ENCODE assay signal across 8 mouse cellular contexts in genomic region chr10:61466873-61467272, GRCm38 (mm10). TPM values are rescaled to one million over a fixed set of nuclear protein-coding genes. Genes with fewer than 3 reads are reported as not detected.
DNase-seq lines count a peak whose midpoint lies in the region; ATAC-seq and TF ChIP-seq lines count a peak whose summit lies in the region.

No protein-coding gene starts in this region.

- DNase-seq in intestine, embryonic 14.5 days (ENCODE audit: low spot score), result peak; percentile 67
- peak; percentile 56 for DNase-seq in c-Kit-positive CD71-negative TER-119-negative erythroid progenitor cells, embryonic 14.5 days (ENCODE audit: low read depth)
- peak; percentile 85 for DNase-seq in hindbrain, postnatal 0 days (ENCODE audit: low spot score)
- no peak for DNase-seq in layer of hippocampus, adult 9-11 months
- no peak for DNase-seq in thymus, postnatal 4 days

- TF ChIP-seq POLR2A in ES-Bruce4 (IDR thresholded peaks at IDR 0.05; ENCODE audit: insufficient read depth, low read length), result no peak

- 22% methylated on average over 5 of the region's 5 CpGs for WGBS in intestine, embryonic 14.5 days
- WGBS in intestine, embryonic 16.5 days, result 26% methylated on average over 5 of the region's 5 CpGs
- WGBS in hindbrain, postnatal 0 days, result 20% methylated on average over 5 of the region's 5 CpGs
- 25% methylated on average over 5 of the region's 5 CpGs for WGBS in midbrain, embryonic 13.5 days

- H3K4me2 ChIP-seq in intestine, embryonic 14.5 days (ENCODE audit: low read length), result no peak overlapping the region
- no peak overlapping the region for H3K4me2 ChIP-seq in intestine, embryonic 16.5 days (ENCODE audit: low read depth, low read length)
- H3K4me2 ChIP-seq in hindbrain, postnatal 0 days (ENCODE audit: low read depth, low read length), result no peak overlapping the region
- H3K4me2 ChIP-seq in midbrain, embryonic 13.5 days (replicated peaks), result no peak overlapping the region

- no peak overlapping the region for H3K4me3 ChIP-seq in intestine, embryonic 14.5 days (ENCODE audit: low read depth, low read length)
- H3K4me3 ChIP-seq in intestine, embryonic 16.5 days (ENCODE audit: low read length), result no peak overlapping the region
- no peak overlapping the region for H3K4me3 ChIP-seq in ES-Bruce4 (ENCODE audit: low read depth, low read length)
- no peak overlapping the region for H3K4me3 ChIP-seq in hindbrain, postnatal 0 days (ENCODE audit: low read length)
- no peak overlapping the region for H3K4me3 ChIP-seq in midbrain, embryonic 13.5 days (replicated peaks)

- no peaks in the 10 kb centered on the region for H3K4me1 ChIP-seq in intestine, embryonic 14.5 days (replicated peaks; ENCODE audit: control insufficient read depth, insufficient read depth, low read length)
- H3K4me1 ChIP-seq in intestine, embryonic 16.5 days (ENCODE audit: control insufficient read depth, insufficient read depth, low read length), result no peaks in the 10 kb centered on the region
- H3K4me1 ChIP-seq in ES-Bruce4 (ENCODE audit: control insufficient read depth, insufficient read depth, low read length), result no peaks in the 10 kb centered on the region
- H3K4me1 ChIP-seq in hindbrain, postnatal 0 days (ENCODE audit: insufficient read depth, low read length), result no peaks in the 10 kb centered on the region
- H3K4me1 ChIP-seq in midbrain, embryonic 13.5 days (replicated peaks), result no peaks in the 10 kb centered on the region

- H3K36me3 ChIP-seq in intestine, embryonic 14.5 days (ENCODE audit: control insufficient read depth, insufficient read depth, low read length), result no peaks in the 10 kb centered on the region
- no peaks in the 10 kb centered on the region for H3K36me3 ChIP-seq in intestine, embryonic 16.5 days (ENCODE audit: control insufficient read depth, insufficient read depth, low read length)
- H3K36me3 ChIP-seq in ES-Bruce4 (ENCODE audit: control insufficient read depth, insufficient read depth, low read length, poor library complexity, severe bottlenecking), result no peaks in the 10 kb centered on the region
- H3K36me3 ChIP-seq in hindbrain, postnatal 0 days (ENCODE audit: insufficient read depth, low read length), result no peaks in the 10 kb centered on the region
- no peaks in the 10 kb centered on the region for H3K36me3 ChIP-seq in midbrain, embryonic 13.5 days

- H3K27me3 ChIP-seq in intestine, embryonic 14.5 days (replicated peaks; ENCODE audit: control insufficient read depth, insufficient read depth, low read length), result no peaks in the 10 kb centered on the region
- no peaks in the 10 kb centered on the region for H3K27me3 ChIP-seq in intestine, embryonic 16.5 days (replicated peaks; ENCODE audit: control insufficient read depth, insufficient read depth, low read length)
- H3K27me3 ChIP-seq in ES-Bruce4 (ENCODE audit: control insufficient read depth, insufficient read depth, low read length, poor library complexity, severe bottlenecking), result no peaks in the 10 kb centered on the region
- no peaks in the 10 kb centered on the region for H3K27me3 ChIP-seq in hindbrain, postnatal 0 days (ENCODE audit: insufficient read depth, low read length)
- H3K27me3 ChIP-seq in midbrain, embryonic 13.5 days, result no peaks in the 10 kb centered on the region

- no peak; the same call in 1 of the 2 replicates for ATAC-seq in intestine, embryonic 14.5 days (replicated peaks; ENCODE audit: low FRiP score, low TSS enrichment, low read depth)
- no peak for ATAC-seq in intestine, embryonic 16.5 days
- ATAC-seq in hindbrain, postnatal 0 days, result no peak
- peak; percentile 40; the same call in 1 of the 2 replicates for ATAC-seq in midbrain, embryonic 13.5 days

- H3K9me3 ChIP-seq in intestine, embryonic 14.5 days (ENCODE audit: control insufficient read depth, low read length), result no peaks in the 10 kb centered on the region
- no peaks in the 10 kb centered on the region for H3K9me3 ChIP-seq in intestine, embryonic 16.5 days (ENCODE audit: control insufficient read depth, low read length)
- no peaks in the 10 kb centered on the region for H3K9me3 ChIP-seq in ES-Bruce4 (replicated peaks; ENCODE audit: control insufficient read depth, insufficient read depth, low read length, poor library complexity, severe bottlenecking)
- no peaks in the 10 kb centered on the region for H3K9me3 ChIP-seq in hindbrain, postnatal 0 days (ENCODE audit: low read length)
- H3K9me3 ChIP-seq in midbrain, embryonic 13.5 days, result no peaks in the 10 kb centered on the region

- TF ChIP-seq CTCF in ES-Bruce4 (IDR thresholded peaks at IDR 0.05; ENCODE audit: low read depth, low read length), result peak; percentile 52
- peak; percentile 86 for TF ChIP-seq CTCF in hindbrain, postnatal 0 days (IDR thresholded peaks at IDR 0.05; ENCODE audit: low read depth)

- no peak overlapping the region for H3K27ac ChIP-seq in intestine, embryonic 14.5 days (ENCODE audit: low read depth)
- H3K27ac ChIP-seq in intestine, embryonic 16.5 days (ENCODE audit: low read length), result no peak overlapping the region
- no peak overlapping the region for H3K27ac ChIP-seq in ES-Bruce4 (ENCODE audit: insufficient read depth, low read length)
- H3K27ac ChIP-seq in hindbrain, postnatal 0 days, result no peak overlapping the region
- H3K27ac ChIP-seq in midbrain, embryonic 13.5 days, result no peak overlapping the region

- TF ChIP-seq EP300 in ES-Bruce4 (IDR thresholded peaks at IDR 0.05; ENCODE audit: insufficient read depth, low read depth, low read length), result no peak

- no peak overlapping the region for H3K9ac ChIP-seq in intestine, embryonic 14.5 days (ENCODE audit: low read length)
- no peak overlapping the region for H3K9ac ChIP-seq in intestine, embryonic 16.5 days (ENCODE audit: low read depth, low read length)
- H3K9ac ChIP-seq in ES-Bruce4 (ENCODE audit: low read depth, poor library complexity, severe bottlenecking), result no peak overlapping the region
- no peak overlapping the region for H3K9ac ChIP-seq in hindbrain, postnatal 0 days (replicated peaks; ENCODE audit: low read length)
- no peak overlapping the region for H3K9ac ChIP-seq in midbrain, embryonic 13.5 days (replicated peaks)

RNA-seq across cellular contexts. Expression of gene Lrrc20, which starts 8.7 kb away (rescaled TPM):
- 7.5 and 8.1 TPM in 2 replicates for polyA plus RNA-seq in intestine, embryonic 14.5 days (2014; fragmentation: Nextera tagmentation; extraction: Ambion mirVana)
- 5.8 TPM in 2 replicates for polyA plus RNA-seq in intestine, embryonic 16.5 days (2015; fragmentation: Nextera tagmentation; extraction: Ambion mirVana)
- 5.8 and 6.4 TPM in 2 replicates for polyA plus RNA-seq in ES-Bruce4 (2011; ENCODE audit: insufficient read depth, insufficient read length, low read depth, missing spikeins)
- total RNA-seq in hindbrain, postnatal 0 days (2014; rRNA removed), result 13.5 and 19.6 TPM in 2 replicates
- polyA plus RNA-seq in hindbrain, postnatal 0 days (2015; fragmentation: Nextera tagmentation; extraction: Ambion mirVana), result 9.7 and 10.2 TPM in 2 replicates
- polyA plus RNA-seq in midbrain, embryonic 13.5 days (2015; fragmentation: Nextera tagmentation; extraction: Ambion mirVana), result 15.6 and 15.9 TPM in 2 replicates

RNA-seq across cellular contexts. Expression of gene Eif4ebp2, which starts 14.4 kb away (rescaled TPM):
- polyA plus RNA-seq in intestine, embryonic 14.5 days (2014; fragmentation: Nextera tagmentation; extraction: Ambion mirVana), result 43.0 and 48.8 TPM in 2 replicates
- 59.6 and 64.1 TPM in 2 replicates for polyA plus RNA-seq in intestine, embryonic 16.5 days (2015; fragmentation: Nextera tagmentation; extraction: Ambion mirVana)
- 207 and 210 TPM in 2 replicates for polyA plus RNA-seq in ES-Bruce4 (2011; ENCODE audit: insufficient read depth, insufficient read length, low read depth, missing spikeins)
- total RNA-seq in hindbrain, postnatal 0 days (2014; rRNA removed), result 16.1 and 16.2 TPM in 2 replicates
- polyA plus RNA-seq in hindbrain, postnatal 0 days (2015; fragmentation: Nextera tagmentation; extraction: Ambion mirVana), result 34.9 and 35.9 TPM in 2 replicates
- polyA plus RNA-seq in midbrain, embryonic 13.5 days (2015; fragmentation: Nextera tagmentation; extraction: Ambion mirVana), result 75.5 and 83.2 TPM in 2 replicates

RNA-seq across cellular contexts. Expression of gene Nodal, which starts 49.1 kb away (rescaled TPM):
- polyA plus RNA-seq in intestine, embryonic 14.5 days (2014; fragmentation: Nextera tagmentation; extraction: Ambion mirVana), result 0.50 and 0.54 TPM in 2 replicates
- polyA plus RNA-seq in intestine, embryonic 16.5 days (2015; fragmentation: Nextera tagmentation; extraction: Ambion mirVana), result 0.15 and 0.16 TPM in 2 replicates
- 52.2 and 53.5 TPM in 2 replicates for polyA plus RNA-seq in ES-Bruce4 (2011; ENCODE audit: insufficient read depth, insufficient read length, low read depth, missing spikeins)
- 0.58 and 1.1 TPM in 2 replicates for total RNA-seq in hindbrain, postnatal 0 days (2014; rRNA removed)
- polyA plus RNA-seq in hindbrain, postnatal 0 days (2015; fragmentation: Nextera tagmentation; extraction: Ambion mirVana), result 0.33 and 0.43 TPM in 2 replicates
- not detected in 2 replicates for polyA plus RNA-seq in midbrain, embryonic 13.5 days (2015; fragmentation: Nextera tagmentation; extraction: Ambion mirVana)

Comparison
In these comparisons a context has a peak if more than half of its experiments do, and no peak if none do; other contexts are left out.
1. DNase-seq: peak in intestine, embryonic 14.5 days (single experiment), c-Kit-positive CD71-negative TER-119-negative erythroid progenitor cells, embryonic 14.5 days (single experiment) and hindbrain, postnatal 0 days (single experiment); none in layer of hippocampus, adult 9-11 months (single experiment) and thymus, postnatal 4 days (single experiment).
2. RNA of gene Nodal, which starts 49.1 kb away (polyA plus RNA-seq): 52.2 to 53.5 TPM in ES-Bruce4; 0.50 to 0.54 TPM in intestine, embryonic 14.5 days, 0.33 to 0.43 TPM in hindbrain, postnatal 0 days, 0.15 to 0.16 TPM in intestine, embryonic 16.5 days and not detected in midbrain, embryonic 13.5 days; every median in the first group is over 10 times any median in the second.